Comparison of ENCODE assay signal across 12 mouse cellular contexts in the genomic region with DNA sequence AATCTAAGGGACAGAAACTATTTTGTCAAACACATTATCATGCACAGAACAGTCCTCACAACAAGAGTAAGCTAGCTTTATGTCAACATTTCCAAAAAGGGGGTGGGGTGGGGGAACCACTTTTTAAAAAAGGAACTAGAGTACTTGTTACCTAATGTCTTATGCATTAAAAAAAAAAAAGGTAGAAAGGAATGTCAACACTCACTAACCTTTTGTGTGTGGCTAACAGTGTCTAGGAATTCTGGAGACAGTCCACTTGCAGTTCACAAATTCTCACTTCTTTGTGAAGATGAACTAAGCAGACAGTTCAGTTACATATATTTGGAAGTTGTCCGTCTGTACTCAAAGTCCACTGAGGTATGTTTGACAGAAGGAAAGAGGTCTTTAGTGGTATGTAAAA. TPM values are rescaled to one million over a fixed set of nuclear protein-coding genes. Genes with fewer than 3 reads are reported as not detected.
DNase-seq lines count a peak whose midpoint lies in the region; ATAC-seq and TF ChIP-seq lines count a peak whose summit lies in the region.
"Had no signal": no experiment of that assay in that cellular context is flagged by ENCODE, and none has a peak within 500 bp of the region (broad histone marks: within the 10 kb centered on the region; RNA-seq: fewer than 3 reads in every experiment).

No protein-coding gene starts in this region.

- H3K4me2 ChIP-seq in heart, embryonic 15.5 days = peak overlapping the region; percentile 97
- peak overlapping the region; percentile 71 for H3K4me2 ChIP-seq in lung, postnatal 0 days (replicated peaks; ENCODE audit: low read depth, low read length)
- H3K4me2 ChIP-seq in liver, embryonic 12.5 days = peak overlapping the region; percentile 96
- peak overlapping the region; percentile 99; the same call in 1 of the 2 replicates for H3K4me2 ChIP-seq in stomach, embryonic 16.5 days (ENCODE audit: low read depth, low read length)

- no peak overlapping the region for H3K27ac ChIP-seq in heart, embryonic 15.5 days
- peak overlapping the region; percentile 87; the same call in 1 of the 2 replicates for H3K27ac ChIP-seq in lung, postnatal 0 days (ENCODE audit: low read length)
- no peak overlapping the region for H3K27ac ChIP-seq in liver, embryonic 12.5 days
- no peak overlapping the region for H3K27ac ChIP-seq in stomach, embryonic 16.5 days (ENCODE audit: low read length)

- no peak for ATAC-seq in heart, embryonic 15.5 days (replicated peaks; ENCODE audit: insufficient number of reproducible peaks, insufficient read depth, low FRiP score, low read depth)
- no peak for ATAC-seq in lung, postnatal 0 days
- no peak for ATAC-seq in liver, embryonic 12.5 days
- ATAC-seq in stomach, embryonic 16.5 days (ENCODE audit: insufficient read depth, low FRiP score) = no peak

- no peaks in the 10 kb centered on the region for H3K9me3 ChIP-seq in heart, embryonic 15.5 days (replicated peaks)
- H3K9me3 ChIP-seq in lung, postnatal 0 days (ENCODE audit: low read length) = no peaks in the 10 kb centered on the region
- H3K9me3 ChIP-seq in liver, embryonic 12.5 days (replicated peaks) = no peaks in the 10 kb centered on the region
- no peaks in the 10 kb centered on the region for H3K9me3 ChIP-seq in stomach, embryonic 16.5 days (replicated peaks; ENCODE audit: control insufficient read depth, low read length)

- WGBS in heart, embryonic 15.5 days = 32% methylated on average over 1 of the region's 1 CpGs
- 21% methylated on average over 1 of the region's 1 CpGs for WGBS in lung, postnatal 0 days
- 42% methylated on average over 1 of the region's 1 CpGs for WGBS in liver, embryonic 12.5 days (ENCODE audit: insufficient replicate concordance)
- 21% methylated on average over 1 of the region's 1 CpGs for WGBS in stomach, embryonic 16.5 days

- H3K27me3 ChIP-seq in heart, embryonic 15.5 days = no peaks in the 10 kb centered on the region
- no peaks in the 10 kb centered on the region for H3K27me3 ChIP-seq in lung, postnatal 0 days (replicated peaks; ENCODE audit: insufficient read depth, low read length)
- no peaks in the 10 kb centered on the region; the same call in 1 of the 2 replicates for H3K27me3 ChIP-seq in liver, embryonic 12.5 days (replicated peaks)
- H3K27me3 ChIP-seq in stomach, embryonic 16.5 days (ENCODE audit: control insufficient read depth, insufficient read depth, low read length) = no peaks in the 10 kb centered on the region

- no peak for DNase-seq in heart, postnatal 4 days
- DNase-seq in lung, postnatal 0 days (ENCODE audit: low spot score) = peak; percentile 13
- no peak for DNase-seq in lung, postnatal 14 days
- DNase-seq in adipocyte (ENCODE audit: low spot score) = no peak
- no peak for DNase-seq in embryo, embryonic 10.5 days (ENCODE audit: low spot score)
- DNase-seq: cerebellum, adult 9-11 months; kidney, adult 2 months; layer of hippocampus, adult 9-11 months had no signal

- no peak overlapping the region for H3K9ac ChIP-seq in heart, embryonic 15.5 days
- H3K9ac ChIP-seq in lung, postnatal 0 days (replicated peaks; ENCODE audit: low read depth) = no peak overlapping the region
- H3K9ac ChIP-seq in liver, embryonic 12.5 days = no peak overlapping the region
- no peak overlapping the region for H3K9ac ChIP-seq in stomach, embryonic 16.5 days (ENCODE audit: low read length)

- 0 out of 2 replicates have a peak, but pooled peaks have one; percentile 24 for TF ChIP-seq EP300 in lung, postnatal 0 days (IDR thresholded peaks at IDR 0.05)

- H3K4me3 ChIP-seq in heart, embryonic 15.5 days = peak overlapping the region; percentile 95; the same call in 1 of the 2 replicates
- H3K4me3 ChIP-seq in lung, postnatal 0 days (ENCODE audit: low read depth, low read length) = no peak overlapping the region
- peak overlapping the region; percentile 90; the same call in 1 of the 2 replicates for H3K4me3 ChIP-seq in liver, embryonic 12.5 days
- H3K4me3 ChIP-seq in stomach, embryonic 16.5 days (replicated peaks; ENCODE audit: low read length) = no peak overlapping the region

- H3K4me1 ChIP-seq in heart, embryonic 15.5 days (replicated peaks) = peaks cover 7% of the 10 kb centered on the region
- peaks cover 4% of the 10 kb centered on the region; the same call in 1 of the 2 replicates for H3K4me1 ChIP-seq in lung, postnatal 0 days (ENCODE audit: insufficient read depth, low read depth, low read length)
- H3K4me1 ChIP-seq in liver, embryonic 12.5 days = peaks cover 17% of the 10 kb centered on the region
- peaks cover 4% of the 10 kb centered on the region for H3K4me1 ChIP-seq in stomach, embryonic 16.5 days (ENCODE audit: control insufficient read depth, insufficient read depth, low read length)

- no peak for TF ChIP-seq CTCF in lung, postnatal 0 days (IDR thresholded peaks at IDR 0.05)

- no peaks in the 10 kb centered on the region for H3K36me3 ChIP-seq in heart, embryonic 15.5 days
- no peaks in the 10 kb centered on the region for H3K36me3 ChIP-seq in lung, postnatal 0 days (ENCODE audit: insufficient read depth, low read length)
- H3K36me3 ChIP-seq in liver, embryonic 12.5 days = no peaks in the 10 kb centered on the region
- no peaks in the 10 kb centered on the region for H3K36me3 ChIP-seq in stomach, embryonic 16.5 days (ENCODE audit: control insufficient read depth, insufficient read depth, low read length)

RNA-seq across cellular contexts. Expression of gene Mpp5, which starts 1.3 kb away (rescaled TPM):
- polyA plus RNA-seq in heart, embryonic 15.5 days (2015; fragmentation: Nextera tagmentation; extraction: Ambion mirVana) = 12.3 and 14.8 TPM in 2 replicates
- total RNA-seq in heart, postnatal 4 days (2021) = 10 to 100 TPM; 18.4 to 23.8 TPM
- 26.9 and 36.0 TPM in 2 replicates for polyA plus RNA-seq in lung, postnatal 0 days (2015; fragmentation: Nextera tagmentation; extraction: Ambion mirVana)
- polyA plus RNA-seq in liver, embryonic 12.5 days (2016; fragmentation: Nextera tagmentation; extraction: Ambion mirVana) = 13.2 and 13.8 TPM in 2 replicates
- polyA plus RNA-seq in stomach, embryonic 16.5 days (2015; fragmentation: Nextera tagmentation; extraction: Ambion mirVana) = 18.3 and 19.7 TPM in 2 replicates

RNA-seq across cellular contexts. Expression of gene Fam71d, which starts 56.1 kb away (rescaled TPM):
- 0.34 TPM in 1 of 2 replicates, not detected in the other for polyA plus RNA-seq in heart, embryonic 15.5 days (2015; fragmentation: Nextera tagmentation; extraction: Ambion mirVana)
- total RNA-seq in heart, postnatal 4 days (2021) = 1 to 10 TPM in 1 of 2 experiments, not detected in 1; 1.0 TPM
- 0.17 and 0.31 TPM in 2 replicates for polyA plus RNA-seq in lung, postnatal 0 days (2015; fragmentation: Nextera tagmentation; extraction: Ambion mirVana)
- 0.17 TPM in 1 of 2 replicates, not detected in the other for polyA plus RNA-seq in liver, embryonic 12.5 days (2016; fragmentation: Nextera tagmentation; extraction: Ambion mirVana)
- polyA plus RNA-seq in stomach, embryonic 16.5 days (2015; fragmentation: Nextera tagmentation; extraction: Ambion mirVana) = not detected in 2 replicates
- total RNA-seq: liver, adult 2 months had no signal
- polyA plus RNA-seq: liver, adult 2 months had no signal

Comparison
In these comparisons a context has a peak if more than half of its experiments do, and no peak if none do; other contexts are left out.
1. H3K4me3 ChIP-seq: peak in heart, embryonic 15.5 days (single experiment) and liver, embryonic 12.5 days (single experiment); none in lung, postnatal 0 days (single experiment) and stomach, embryonic 16.5 days (single experiment).
2. Peak in every context shown above with its lines, with median percentiles within 50 percentile points of each other: H3K4me2 ChIP-seq.